Mouse (Mus musculus): ENCODE measurements at regions not wholly inside any gene's neighbourhood (a gene's known extent, or its start where the extent isn't known, plus 50 kb on each side); places are given as distances from the start of the nearest gene placed in this dataset.

DNA sequence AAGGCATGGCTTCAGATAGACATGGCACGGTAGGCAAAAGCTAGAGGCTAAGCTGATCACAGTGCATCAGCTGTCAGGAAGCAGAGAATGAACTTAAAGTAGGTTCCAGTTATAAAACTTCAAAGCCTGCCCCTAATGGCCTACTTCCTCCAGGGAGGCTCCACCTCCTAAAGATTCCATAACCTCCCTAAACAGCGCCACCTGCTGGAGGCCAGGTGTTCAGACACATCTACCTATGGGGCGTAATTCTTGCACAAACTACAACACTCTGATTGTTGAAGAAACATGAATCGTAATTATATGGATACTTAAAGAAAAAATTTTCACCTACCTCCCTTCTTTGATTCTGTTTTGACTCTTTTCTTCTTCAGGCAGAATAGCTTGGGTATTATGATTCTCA is 277.0 kb upstream of the Tmem132c start:
- no peak for DNase-seq (ENCODE audit: low read depth)

DNA sequence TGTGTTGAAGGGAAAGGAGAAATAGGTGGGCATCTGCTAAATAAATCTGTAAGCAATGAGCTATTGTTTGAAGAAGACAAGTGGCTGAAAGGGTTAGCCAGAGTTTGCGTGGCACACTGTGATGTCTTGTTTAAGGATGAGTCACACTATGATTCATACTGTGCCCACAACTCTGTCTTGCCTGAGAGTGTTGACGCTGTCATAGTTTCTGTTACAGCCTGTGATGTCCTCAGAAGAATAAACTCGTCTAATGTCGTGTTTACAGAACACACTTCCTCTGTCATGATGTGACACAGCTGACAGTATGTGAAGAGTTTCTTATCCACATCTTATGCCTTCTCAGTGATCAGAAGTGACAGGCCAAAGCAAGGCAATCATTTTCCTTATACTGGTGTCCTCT is 274.5 kb upstream of the Tmem132c start:
- no peak for DNase-seq (ENCODE audit: low read depth)

DNA sequence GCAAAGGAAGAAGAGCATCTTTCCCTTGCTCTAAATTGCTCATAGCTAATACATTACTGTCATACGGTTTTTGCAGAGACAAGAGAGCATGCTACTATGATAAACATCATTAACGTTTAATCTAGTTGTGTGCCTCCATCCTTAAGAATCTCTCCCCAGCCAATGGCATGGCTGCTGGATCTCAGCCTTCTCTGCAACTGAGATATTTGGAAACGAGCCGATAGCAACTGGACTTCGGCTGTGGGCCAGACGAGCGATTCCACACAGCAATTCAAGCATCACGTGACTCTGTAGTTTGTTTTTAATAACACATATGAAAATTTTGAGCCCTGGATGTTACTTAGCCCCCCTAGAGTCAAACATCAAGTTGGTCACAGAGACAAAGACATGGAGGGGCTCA is 272.2 kb upstream of the Tmem132c start:
- no peak for DNase-seq (ENCODE audit: low read depth)

DNA sequence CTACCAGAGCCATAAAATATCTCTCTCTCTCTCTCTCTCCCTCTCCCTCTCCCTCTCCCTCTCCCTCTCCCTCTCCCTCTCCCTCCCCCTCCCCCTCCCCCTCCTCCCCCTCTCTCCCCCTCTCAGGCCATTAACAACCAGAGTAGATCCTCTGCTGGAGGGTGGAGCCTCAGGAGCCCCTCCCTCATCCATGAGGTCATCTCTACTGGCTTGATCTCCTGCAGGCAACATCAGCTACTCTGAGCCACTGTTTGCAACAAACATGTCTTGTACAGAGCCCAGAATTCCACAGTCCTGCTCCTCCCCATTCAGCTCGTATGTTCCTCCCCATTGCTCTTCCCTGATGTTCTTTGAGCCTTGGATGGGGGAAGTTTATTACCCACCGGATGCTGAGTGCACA is 270.3 kb upstream of the Tmem132c start:
- DNase-seq (ENCODE audit: low read depth): no peak

DNA sequence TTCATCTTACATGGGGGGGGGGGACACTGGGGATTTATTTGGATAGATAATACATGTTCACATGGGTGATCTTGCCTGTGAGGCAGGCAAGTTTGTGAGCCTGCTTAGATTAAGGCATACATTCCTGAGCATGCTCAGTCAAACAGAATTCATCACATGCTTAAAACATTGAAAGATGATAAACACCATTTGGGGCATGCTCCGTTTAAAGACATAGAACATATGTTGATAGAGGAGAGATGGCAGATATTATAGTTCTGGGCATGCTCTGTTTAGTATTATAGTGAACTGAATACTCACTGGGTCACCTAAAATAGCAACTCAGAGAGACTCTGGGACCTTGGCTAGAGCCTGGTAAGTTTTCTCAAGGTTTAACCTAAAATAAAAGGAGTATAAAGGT is 269.6 kb upstream of the Tmem132c start:
- no peak for DNase-seq (ENCODE audit: low read depth)

DNA sequence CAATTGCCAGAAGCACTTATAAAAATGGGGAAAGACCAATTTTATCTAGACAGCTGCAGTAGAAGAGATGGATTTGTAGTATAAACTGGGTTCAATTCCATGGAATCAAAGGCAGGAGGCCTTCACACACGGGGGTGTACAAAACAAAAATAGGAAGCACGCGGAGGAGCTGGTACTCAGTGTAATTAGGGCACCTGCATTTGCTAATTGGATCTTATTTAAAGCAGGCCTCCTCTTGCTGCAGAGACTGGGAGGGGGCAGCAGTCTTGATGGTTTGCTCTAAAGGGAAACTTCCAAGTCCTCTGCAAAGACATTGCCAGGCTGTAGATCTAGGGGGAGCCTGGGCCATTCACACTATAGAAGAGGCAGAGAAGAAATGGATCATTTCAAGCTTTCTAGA is 268.2 kb upstream of the Tmem132c start:
- DNase-seq (ENCODE audit: low read depth): no peak

DNA sequence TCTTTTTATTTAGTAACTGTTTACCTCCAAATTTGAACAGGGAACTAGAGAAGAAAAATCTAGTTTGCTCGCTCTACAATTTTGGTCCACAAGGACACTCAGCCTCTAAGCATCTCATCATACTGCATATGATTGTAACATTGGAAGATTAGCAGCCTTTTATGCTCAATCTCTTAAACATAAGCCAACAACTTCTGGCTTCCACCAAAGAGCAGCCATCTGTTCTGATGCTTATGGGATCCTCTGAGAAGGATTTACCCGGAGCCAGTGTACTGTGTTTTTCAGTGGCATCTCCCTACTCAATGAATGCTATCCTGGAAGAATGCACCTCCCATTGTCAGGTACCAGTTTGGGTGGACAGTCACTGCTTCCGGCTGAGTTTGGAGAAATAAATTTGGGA is 267.0 kb upstream of the Tmem132c start:
- DNase-seq (ENCODE audit: low read depth): no peak

DNA sequence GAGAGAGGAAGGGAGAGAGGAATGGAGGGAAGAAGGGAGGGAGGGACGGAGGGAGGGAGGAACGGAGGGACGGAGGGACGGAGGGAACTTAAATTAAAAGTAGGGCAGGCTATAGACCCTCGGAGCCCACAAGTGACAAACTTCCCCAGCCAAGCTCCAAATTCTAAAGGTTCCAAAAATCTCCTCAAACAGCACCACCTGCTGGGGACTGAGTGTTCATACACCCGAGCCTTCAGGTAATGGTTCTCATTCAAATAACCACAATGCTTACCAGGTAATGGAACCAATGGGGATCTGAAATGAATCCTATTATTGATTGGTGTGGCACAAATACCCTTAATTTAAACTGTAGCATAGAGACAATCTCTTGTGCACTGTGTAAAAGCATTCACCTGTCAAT is 246.0 kb upstream of the Tmem132c start:
- DNase-seq (ENCODE audit: low read depth): no peak

DNA sequence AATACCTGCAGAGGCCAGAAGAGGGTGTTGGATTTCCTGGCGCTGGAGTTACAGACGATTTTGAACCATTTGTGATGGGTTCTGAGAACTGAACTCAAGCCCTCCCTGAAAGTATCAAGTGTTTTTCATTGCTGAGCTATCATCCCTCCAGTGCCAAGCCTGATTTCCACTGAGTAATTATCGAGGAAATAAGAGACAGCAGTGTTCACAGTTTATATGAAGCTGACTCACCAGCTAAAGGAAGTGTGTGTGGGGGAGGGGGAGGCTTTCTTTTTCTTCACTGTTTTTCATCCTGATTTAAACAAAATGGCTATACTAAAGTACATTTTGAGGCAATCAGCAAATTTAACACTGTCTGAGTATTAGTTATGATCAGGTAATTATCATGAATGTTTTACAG is 227.4 kb upstream of the Tmem132c start:
- DNase-seq (ENCODE audit: low read depth): no peak

DNA sequence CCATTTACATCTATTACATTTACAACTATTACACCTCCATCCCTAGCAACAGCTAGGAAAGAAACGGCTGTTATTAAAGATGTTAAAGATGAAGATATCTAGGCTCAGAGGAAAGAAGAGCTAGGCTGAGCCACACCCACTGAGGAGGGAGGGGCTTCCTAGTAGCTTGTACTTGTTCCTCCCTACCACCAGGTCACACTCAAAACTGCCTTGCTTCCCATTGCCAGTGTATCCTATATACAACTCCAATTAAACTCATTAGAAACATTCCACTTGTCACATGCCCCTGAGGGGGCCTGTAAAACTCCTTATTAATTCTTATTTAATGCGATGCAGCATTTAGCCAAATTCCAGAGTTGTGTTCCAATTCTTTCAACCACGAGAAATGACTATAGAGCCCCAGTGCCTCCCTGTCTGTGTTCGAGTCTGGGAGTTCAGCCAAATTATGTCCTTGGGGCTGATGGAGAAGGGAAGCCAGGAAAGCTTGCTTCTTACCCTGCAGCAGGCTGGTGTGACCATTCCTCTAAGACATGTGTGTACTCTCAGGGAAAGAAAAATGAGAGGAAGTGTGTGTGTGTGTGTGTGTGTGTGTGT is 225.0 kb upstream of the Tmem132c start:
- DNase-seq (ENCODE audit: low read depth): no peak

DNA sequence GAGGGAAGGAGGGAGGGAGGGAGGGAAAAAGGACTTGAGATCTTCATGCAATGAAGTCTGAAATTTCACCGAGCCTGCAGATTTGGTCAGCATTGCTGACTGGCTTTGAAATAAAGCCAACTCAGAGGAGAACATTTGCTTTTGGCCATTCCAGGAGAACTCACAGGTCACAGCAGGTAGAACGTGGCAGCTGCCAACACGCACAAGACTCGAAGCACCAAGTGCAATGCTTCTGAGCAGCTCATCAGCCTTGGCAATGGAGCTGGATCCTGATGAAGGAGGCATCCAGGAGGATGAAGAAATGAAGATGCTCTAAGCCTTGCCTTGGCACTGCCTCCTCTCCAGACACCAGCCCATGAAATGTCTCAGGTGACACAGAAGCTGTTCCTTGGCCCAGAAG is 223.6 kb upstream of the Tmem132c start:
- no peak for DNase-seq (ENCODE audit: low read depth)

DNA sequence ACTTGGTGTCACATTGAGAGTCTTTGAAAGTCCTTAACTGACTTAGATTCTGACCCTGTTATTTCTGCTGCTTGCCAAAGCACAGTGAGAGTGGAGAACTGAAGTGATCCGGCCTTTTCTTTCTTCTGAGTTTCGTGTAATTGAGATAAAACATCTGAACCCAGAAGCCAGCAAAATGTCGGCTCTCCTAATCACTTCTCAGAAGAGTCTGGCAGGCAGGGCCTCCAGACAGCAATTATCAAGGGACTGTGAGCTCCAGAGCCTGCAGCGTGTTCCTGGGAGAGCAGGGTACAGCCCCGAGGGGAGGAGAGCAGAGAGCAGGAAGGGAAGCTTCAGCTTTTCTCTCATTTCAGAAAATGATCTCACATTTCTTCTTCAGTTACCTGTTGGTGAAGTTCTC is 205.1 kb upstream of the Tmem132c start:
- DNase-seq (ENCODE audit: low read depth): no peak

DNA sequence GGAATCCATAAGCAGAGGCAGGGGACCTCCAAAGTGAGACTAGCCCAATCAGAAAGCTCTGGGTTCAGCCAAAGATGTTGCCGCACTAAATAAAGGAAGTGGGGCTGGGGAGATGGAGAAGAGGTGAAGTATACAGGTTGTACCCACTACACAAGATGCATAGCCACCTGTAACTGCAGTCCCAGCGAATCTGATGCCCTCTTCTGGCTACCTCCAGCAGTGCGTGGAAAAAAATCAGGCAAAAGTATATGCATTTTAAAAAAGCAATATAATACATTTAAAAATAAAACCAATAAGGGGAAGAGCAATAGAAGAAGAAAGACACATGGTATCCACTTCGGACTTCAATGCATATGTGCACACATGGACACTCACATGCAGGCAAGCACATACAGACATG is 183.8 kb upstream of the Tmem132c start:
- DNase-seq (ENCODE audit: low read depth): no peak

DNA sequence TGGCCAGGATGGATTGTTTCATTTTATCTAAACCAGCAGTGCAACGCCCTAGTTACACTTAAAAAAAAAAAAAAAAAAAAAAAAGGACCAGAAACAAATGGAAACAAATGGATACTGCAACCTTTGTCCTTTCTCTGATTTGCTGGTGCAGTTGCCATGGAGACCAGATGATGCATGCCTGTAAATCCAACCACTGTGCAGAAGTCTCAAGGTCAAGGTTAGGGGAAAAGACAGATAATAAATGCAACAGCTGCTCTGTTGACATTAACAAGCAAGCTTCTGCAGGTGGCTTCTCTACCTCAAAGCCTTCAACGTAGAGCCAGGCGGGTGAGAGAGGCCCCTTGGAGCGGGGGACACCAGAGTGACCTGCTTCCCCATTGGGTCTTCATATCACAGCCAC is 167.3 kb upstream of the Tmem132c start:
- no peak for DNase-seq (ENCODE audit: low read depth)

All from naive thymus-derived CD4-positive, alpha-beta T cell, adult 2 months (primary cell).